Mouse (Mus musculus) embryonic facial prominence, embryonic 14.5 days (tissue): ENCODE data around the gene Dtnb. TPM values are rescaled to one million over a fixed set of nuclear protein-coding genes. Genes with fewer than 3 reads are reported as not detected.
A peak's percentile ranks its signal among the peaks of the same experiment; 100 is the strongest.
"Not testable (repeated sequence)": the region's sequence is repeated elsewhere in the genome, so short reads cannot be mapped to it uniquely, and the experiment has no call there.

Source experiments
- ATAC-seq: fragments of 200-750 bp; cut with Nextera tagmentation; 2 replicates; pipeline ENCODE4 v1.8.0; 2017; ENCODE audit warnings: low read depth, moderate number of reproducible peaks, moderate TSS enrichment
- DNase-seq: peaks from one replicate; pipeline ENCODE4 v3.0.0-alpha.2; 2015; ENCODE audit warnings: low spot score
- H3K27ac ChIP-seq: fragments of 300-500 bp; sonication (generic); replicated peaks from 2 replicates; pipeline ENCODE4 v1.5.1; 2014; ENCODE audit warnings: low read depth, mild to moderate bottlenecking, low read length, moderate library complexity
- H3K27me3 ChIP-seq: fragments of 300-500 bp; sonication (generic); replicated peaks from 2 replicates; pipeline ENCODE4 v1.6.1; 2014; ENCODE audit warnings: low read length; ENCODE audit not compliant: control insufficient read depth, insufficient read depth
- H3K36me3 ChIP-seq: fragments of 300-500 bp; sonication (generic); 2 replicates; pipeline ENCODE4 v1.6.1; 2014; ENCODE audit warnings: low read length, mixed read lengths; ENCODE audit not compliant: control insufficient read depth, insufficient read depth
- H3K4me1 ChIP-seq: fragments of 300-500 bp; sonication (generic); 2 replicates; pipeline ENCODE4 v1.6.1; 2014; ENCODE audit warnings: antibody characterized with exemption, low read length; ENCODE audit not compliant: control insufficient read depth, insufficient read depth
- H3K4me2 ChIP-seq: fragments of 300-500 bp; sonication (generic); 2 replicates; pipeline ENCODE4 v1.6.1; 2014; ENCODE audit warnings: low read depth, mild to moderate bottlenecking, low read length, moderate library complexity, mixed read lengths
- H3K4me3 ChIP-seq: fragments of 300-500 bp; sonication (generic); 2 replicates; pipeline ENCODE4 v1.5.1; 2014; ENCODE audit warnings: low read depth, mild to moderate bottlenecking, low read length
- H3K9ac ChIP-seq: fragments of 300-500 bp; sonication (generic); 2 replicates; pipeline ENCODE4 v1.6.1; 2014; ENCODE audit warnings: low read depth, mild to moderate bottlenecking, low read length, moderate library complexity, mixed read lengths
- H3K9me3 ChIP-seq: fragments of 300-500 bp; sonication (generic); 2 replicates; pipeline ENCODE4 v1.6.1; 2016; ENCODE audit warnings: low read length; ENCODE audit not compliant: control insufficient read depth
- WGBS: fragments of 180-500 bp; shearing (Covaris S2); extraction: QIAGEN DNeasy Blood & Tissue Kit; methylation state at CpG from one replicate; pipeline ENCODE4 v1.1.7; 2014; 5-methylcytosine and 5-hydroxymethylcytosine counted together
- polyA plus RNA-seq: library from polyadenylated mRNA; unstranded; fragments of >200 nt; fragmentation: Nextera tagmentation; extraction: Ambion mirVana; gene quantifications from 2 replicates; pipeline ENCODE4 v1.2.1, GENCODE M21; 2014

Gene Dtnb
- polyA plus RNA-seq, 1 experiment from 2014 or later = 27.4 TPM

DNA sequence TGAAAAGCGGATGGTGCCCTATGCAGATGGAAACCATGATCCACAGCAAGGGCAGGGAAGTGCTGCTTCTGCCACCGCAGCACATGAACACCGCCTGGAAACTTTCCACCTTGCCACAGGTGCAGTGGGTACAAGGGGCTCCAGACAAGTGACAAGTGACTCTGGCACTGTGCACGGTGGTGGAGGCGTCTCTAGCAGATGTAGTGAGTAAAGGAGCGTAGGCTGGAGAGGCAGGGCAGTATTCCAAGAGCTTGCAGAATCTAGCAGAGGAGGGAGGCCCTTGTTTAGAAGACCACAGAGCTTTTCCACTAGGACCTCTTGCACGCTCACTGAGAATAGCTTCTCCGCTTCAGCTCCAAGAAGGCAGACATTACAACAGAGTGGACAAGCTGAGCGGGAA, 102.7 kb downstream of the Dtnb start:
- 0 out of 2 replicates have a peak, but pooled peaks cover 3% of the 10 kb centered on the region for H3K4me1 ChIP-seq
- 94% methylated on average over 9 of the region's 9 CpGs for WGBS

DNA sequence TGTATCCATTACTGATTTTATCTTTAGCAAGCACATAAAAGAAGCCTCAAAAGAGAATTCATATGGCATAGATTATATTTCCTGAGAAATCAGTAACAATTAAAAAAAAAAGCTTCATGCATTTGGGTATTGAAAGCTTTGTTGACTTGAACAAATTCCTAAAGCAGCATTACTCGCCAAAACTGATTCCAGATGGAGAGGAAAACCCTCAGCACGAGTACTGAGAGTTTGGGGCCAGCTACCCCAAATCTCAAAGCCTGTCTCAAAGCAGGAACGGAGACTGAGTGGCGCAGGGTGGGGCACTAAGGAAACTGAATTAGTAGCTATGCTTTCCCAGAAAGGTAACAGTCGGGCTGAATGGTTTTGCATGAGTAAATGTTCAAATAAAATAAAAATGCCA, 108.5 kb downstream of the Dtnb start:
- DNase-seq = peak; percentile 72
- Histone ChIP-seq H3K36me3 (no peaks in the 10 kb centered on the region), H3K4me2 (no peak overlapping the region), H3K27ac (0 out of 2 replicates have a peak overlapping the region, but pooled peaks have one; percentile 52), H3K9me3 (no peaks in the 10 kb centered on the region), H3K27me3 (no peaks in the 10 kb centered on the region), H3K9ac (no peak overlapping the region), H3K4me3 (no peak overlapping the region), H3K4me1 (0 out of 2 replicates have a peak, but pooled peaks cover 5% of the 10 kb centered on the region)
- WGBS = 42% methylated on average over 5 of the region's 5 CpGs
- no peak for ATAC-seq

More for the DNA sequence above, 102.7 kb downstream of the Dtnb start:
- no peak for DNase-seq
- Histone ChIP-seq H3K27ac (no peak overlapping the region), H3K27me3 (no peaks in the 10 kb centered on the region), H3K4me2 (no peak overlapping the region), H3K36me3 (no peaks in the 10 kb centered on the region), H3K9me3 (no peaks in the 10 kb centered on the region), H3K9ac (no peak overlapping the region), H3K4me3 (no peak overlapping the region)
- no peak for ATAC-seq

DNA sequence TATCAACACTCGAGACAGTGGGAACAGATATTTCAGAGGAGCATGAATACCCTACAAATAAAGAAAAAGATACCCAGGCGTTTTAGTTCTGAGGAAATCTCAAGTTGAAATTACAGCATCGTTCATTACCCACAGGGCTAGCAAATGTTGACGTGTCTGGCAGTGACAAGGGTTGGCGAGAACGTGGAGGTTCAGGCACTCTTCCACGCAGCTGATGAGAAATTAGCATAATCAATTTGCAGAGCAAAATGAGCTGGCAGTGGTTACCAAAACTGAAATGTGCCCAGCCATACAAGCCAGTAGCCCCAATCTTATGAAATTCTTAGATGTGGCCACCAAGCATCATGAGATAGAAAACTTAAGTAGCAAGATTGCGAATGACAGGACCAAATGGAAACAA, 110.9 kb downstream of the Dtnb start:
- Histone ChIP-seq H3K36me3 (no peaks in the 10 kb centered on the region), H3K27me3 (no peaks in the 10 kb centered on the region), H3K4me3 (no peak overlapping the region), H3K9me3 (no peaks in the 10 kb centered on the region), H3K9ac (no peak overlapping the region), H3K27ac (no peak overlapping the region), H3K4me2 (no peak overlapping the region), H3K4me1 (peaks cover 10% of the 10 kb centered on the region; the same call in 1 of the 2 replicates)
- no peak for DNase-seq
- WGBS = 77% methylated on average over 8 of the region's 8 CpGs
- no peak for ATAC-seq

DNA sequence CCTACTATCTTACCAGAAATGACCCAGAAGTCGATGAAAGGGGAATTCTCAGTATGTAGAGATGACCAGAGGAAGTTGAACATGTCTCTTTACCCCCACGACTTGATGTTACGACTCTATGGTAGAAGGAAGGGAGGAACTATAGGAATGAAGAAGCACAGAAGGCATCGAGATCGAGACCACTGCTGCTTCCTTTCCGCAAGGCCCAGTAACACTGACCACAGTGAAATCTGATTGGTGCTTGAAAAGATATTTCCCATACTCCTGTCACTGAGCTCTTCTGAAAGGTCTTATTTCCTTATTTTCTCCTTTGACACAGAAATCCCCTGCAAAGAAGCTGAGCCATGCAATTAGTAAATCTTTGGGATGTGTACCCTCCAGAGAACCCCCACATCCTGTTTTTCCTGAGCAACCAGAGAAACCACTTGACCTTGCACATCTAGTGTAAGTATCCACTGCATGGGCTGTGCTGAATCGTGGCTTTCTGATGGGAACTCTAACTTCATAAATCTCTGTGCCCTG, 114.3 kb downstream of the Dtnb start:
- WGBS = 81% methylated on average over 7 of the region's 7 CpGs
- Histone ChIP-seq H3K27ac (no peak overlapping the region), H3K4me1 (peaks cover 5% of the 10 kb centered on the region; the same call in 1 of the 2 replicates), H3K9ac (no peak overlapping the region), H3K36me3 (no peaks in the 10 kb centered on the region), H3K27me3 (no peaks in the 10 kb centered on the region), H3K9me3 (no peaks in the 10 kb centered on the region), H3K4me3 (no peak overlapping the region), H3K4me2 (no peak overlapping the region)
- no peak for ATAC-seq
- peak; percentile 26 for DNase-seq

DNA sequence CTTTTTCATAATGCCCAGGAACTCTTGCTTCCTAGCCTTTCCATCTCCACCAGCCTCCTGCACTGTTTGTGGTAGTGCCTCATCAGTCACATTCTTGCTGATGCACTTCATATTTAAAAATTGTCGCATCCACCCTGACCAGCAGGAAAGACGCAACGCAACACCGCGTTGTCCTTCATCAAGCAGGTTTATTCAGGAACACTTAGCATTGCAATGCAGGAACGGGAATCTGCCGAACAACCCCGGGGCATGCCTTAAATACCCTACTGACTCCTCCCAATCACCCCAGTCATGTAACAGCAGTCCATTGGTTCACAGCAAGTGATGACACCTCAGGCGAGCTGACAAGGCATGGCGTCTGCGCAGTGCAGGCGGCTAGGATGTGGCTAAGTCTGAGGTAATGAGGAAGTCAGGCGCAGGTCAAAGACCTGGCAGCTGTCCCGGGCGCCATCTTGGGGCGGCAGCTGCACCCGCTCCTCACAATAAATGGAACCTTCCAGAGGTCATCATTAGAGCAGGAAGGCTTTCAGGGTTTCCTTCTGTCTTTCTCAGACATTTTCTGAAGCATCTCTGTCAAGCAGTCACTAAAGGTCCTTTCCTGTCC, 118.8 kb downstream of the Dtnb start:
- WGBS = 92% methylated on average over 17 of the region's 17 CpGs
- H3K9me3 ChIP-seq, H3K4me1 ChIP-seq, H3K36me3 ChIP-seq, H3K27me3 ChIP-seq, ATAC-seq, H3K27ac ChIP-seq, H3K9ac ChIP-seq, H3K4me3 ChIP-seq, H3K4me2 ChIP-seq, DNase-seq: not testable (repeated sequence)

DNA sequence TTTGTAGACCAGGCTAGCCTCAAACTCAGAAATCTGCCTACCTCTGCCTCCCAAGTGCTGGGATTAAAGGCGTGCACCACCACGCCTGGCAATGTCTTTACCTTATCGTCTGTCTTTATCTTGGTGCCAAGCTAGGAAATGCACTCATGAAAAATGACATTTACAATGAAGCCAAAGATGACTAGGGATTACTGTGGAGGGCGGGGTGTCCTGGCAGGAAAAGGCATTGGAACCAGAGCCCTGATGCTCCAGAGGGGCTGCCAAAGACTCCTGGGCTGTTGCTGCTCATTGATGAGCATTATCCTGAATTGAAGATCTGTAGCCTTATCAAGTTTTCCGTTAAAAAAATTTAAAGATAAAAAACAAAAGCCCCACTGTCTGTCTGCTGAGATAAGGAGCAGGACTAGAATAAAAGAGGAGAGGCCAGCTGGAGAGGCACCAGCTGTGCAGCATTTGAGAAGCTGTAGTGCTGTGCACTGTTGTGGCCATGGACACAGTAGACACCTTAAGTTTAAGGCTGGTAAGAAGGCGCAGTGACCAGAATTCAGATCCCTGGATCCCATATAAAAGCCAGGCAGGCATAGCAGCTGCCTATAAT, 120.7 kb downstream of the Dtnb start:
- H3K9ac ChIP-seq = no peak overlapping the region
- no peak overlapping the region for H3K27ac ChIP-seq
- no peak overlapping the region for H3K4me3 ChIP-seq
- WGBS = 87% methylated on average over 6 of the region's 6 CpGs
- H3K9me3 ChIP-seq = no peaks in the 10 kb centered on the region
- no peak for ATAC-seq
- H3K4me2 ChIP-seq = no peak overlapping the region
- no peak for DNase-seq
- no peaks in the 10 kb centered on the region for H3K36me3 ChIP-seq
- no peaks in the 10 kb centered on the region for H3K4me1 ChIP-seq
- no peaks in the 10 kb centered on the region for H3K27me3 ChIP-seq

DNA sequence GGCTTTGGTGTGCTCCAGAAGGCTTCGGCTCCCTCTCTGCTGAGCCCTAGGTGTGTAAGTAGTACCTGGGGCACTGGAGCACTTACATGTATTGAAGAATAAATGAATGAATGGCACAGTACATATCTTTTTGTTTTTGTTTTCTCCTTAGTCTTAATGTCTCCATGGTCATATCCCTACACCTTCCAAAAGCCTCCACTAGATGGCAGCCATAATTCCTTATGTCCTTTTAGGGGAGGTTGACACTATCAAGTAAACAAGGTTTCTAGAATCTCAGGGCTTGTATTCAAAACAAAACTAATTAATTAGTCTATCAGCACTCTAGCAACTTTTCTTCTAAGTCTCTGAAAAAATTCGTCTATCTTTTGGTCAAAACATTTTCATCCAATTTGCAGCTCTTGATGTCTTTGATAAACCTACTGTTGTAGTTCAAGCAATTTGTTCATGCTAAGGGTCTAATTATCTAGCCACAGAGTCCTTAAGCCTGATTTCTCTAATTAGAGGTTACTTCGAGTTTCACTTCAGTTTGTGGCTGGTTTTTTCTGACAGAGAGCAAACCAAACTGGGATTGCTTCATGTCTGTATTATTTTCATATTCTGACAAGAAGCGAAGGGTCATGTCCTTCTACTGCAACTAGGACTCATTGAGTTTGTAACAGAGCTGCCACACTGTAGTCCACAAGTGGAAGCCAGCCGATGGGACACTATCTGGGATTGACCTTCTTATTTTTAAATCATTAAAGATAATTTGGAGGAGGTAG, 123.7 kb downstream of the Dtnb start:
- no peaks in the 10 kb centered on the region for H3K36me3 ChIP-seq
- no peaks in the 10 kb centered on the region for H3K27me3 ChIP-seq
- no peak overlapping the region for H3K4me2 ChIP-seq
- H3K4me3 ChIP-seq = no peak overlapping the region
- H3K9me3 ChIP-seq = no peaks in the 10 kb centered on the region
- H3K27ac ChIP-seq = no peak overlapping the region
- ATAC-seq = 0 out of 2 replicates have a peak, but pooled peaks have one; percentile 57
- no peak overlapping the region for H3K9ac ChIP-seq
- no peaks in the 10 kb centered on the region for H3K4me1 ChIP-seq
- WGBS = 57% methylated on average over 5 of the region's 5 CpGs
- DNase-seq = peak; percentile 73

DNA sequence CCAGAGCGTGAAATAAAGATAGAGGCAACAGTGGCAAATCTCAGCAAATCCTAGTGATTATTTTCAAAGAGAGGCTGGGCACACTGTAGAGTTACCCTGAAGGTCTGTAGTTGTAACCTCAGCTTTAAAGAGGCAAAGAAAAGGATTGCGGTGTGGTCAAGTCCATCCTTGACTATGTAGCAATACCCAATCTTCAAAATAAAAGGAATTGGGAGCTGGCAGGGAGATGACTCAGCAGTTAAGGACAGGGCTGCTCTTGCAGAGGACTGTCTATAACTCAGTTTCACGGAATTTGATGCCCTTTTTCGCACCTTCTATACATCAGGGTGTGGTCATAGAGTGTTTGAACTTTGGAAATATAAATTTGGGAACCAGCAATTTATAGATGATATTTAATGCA, 128.3 kb downstream of the Dtnb start:
- Histone ChIP-seq H3K9ac (no peak overlapping the region), H3K27me3 (no peaks in the 10 kb centered on the region), H3K27ac (no peak overlapping the region), H3K36me3 (no peaks in the 10 kb centered on the region), H3K9me3 (no peaks in the 10 kb centered on the region), H3K4me3 (no peak overlapping the region), H3K4me2 (no peak overlapping the region), H3K4me1 (no peaks in the 10 kb centered on the region)
- DNase-seq (no peak), ATAC-seq (no peak)
- 77% methylated on average over 4 of the region's 4 CpGs for WGBS
